Mouse (Mus musculus) heart, postnatal 0 days (tissue): ENCODE measurements around the gene Rubcn.

Experiments used
- CTCF ChIP-seq: IDR thresholded peaks from 2 replicates; pipeline ENCODE4 v1.5.1; 2016; ENCODE audit warnings: antibody characterized with exemption, control low read depth, low read depth
- EP300 ChIP-seq: IDR thresholded peaks from 2 replicates; pipeline ENCODE4 v1.6.1; 2016; ENCODE audit warnings: antibody characterized with exemption, low read depth

GRCm38 (mm10) chr16:32803252-32803853 is 74.2 kb downstream of the Rubcn start:
- TF ChIP-seq CTCF (no peak), EP300 (no peak)
